Mouse (Mus musculus) lung, postnatal 0 days (tissue): Measurements from ENCODE around the gene Spc24.

Experiments
- CTCF ChIP-seq: IDR thresholded peaks from 2 replicates; pipeline ENCODE4 v1.5.1; 2016; ENCODE audit warnings: antibody characterized with exemption, mild to moderate bottlenecking
- EP300 ChIP-seq: IDR thresholded peaks from 2 replicates; pipeline ENCODE4 v1.6.1; 2016; ENCODE audit warnings: antibody characterized with exemption, mild to moderate bottlenecking, control low read depth

DNA sequence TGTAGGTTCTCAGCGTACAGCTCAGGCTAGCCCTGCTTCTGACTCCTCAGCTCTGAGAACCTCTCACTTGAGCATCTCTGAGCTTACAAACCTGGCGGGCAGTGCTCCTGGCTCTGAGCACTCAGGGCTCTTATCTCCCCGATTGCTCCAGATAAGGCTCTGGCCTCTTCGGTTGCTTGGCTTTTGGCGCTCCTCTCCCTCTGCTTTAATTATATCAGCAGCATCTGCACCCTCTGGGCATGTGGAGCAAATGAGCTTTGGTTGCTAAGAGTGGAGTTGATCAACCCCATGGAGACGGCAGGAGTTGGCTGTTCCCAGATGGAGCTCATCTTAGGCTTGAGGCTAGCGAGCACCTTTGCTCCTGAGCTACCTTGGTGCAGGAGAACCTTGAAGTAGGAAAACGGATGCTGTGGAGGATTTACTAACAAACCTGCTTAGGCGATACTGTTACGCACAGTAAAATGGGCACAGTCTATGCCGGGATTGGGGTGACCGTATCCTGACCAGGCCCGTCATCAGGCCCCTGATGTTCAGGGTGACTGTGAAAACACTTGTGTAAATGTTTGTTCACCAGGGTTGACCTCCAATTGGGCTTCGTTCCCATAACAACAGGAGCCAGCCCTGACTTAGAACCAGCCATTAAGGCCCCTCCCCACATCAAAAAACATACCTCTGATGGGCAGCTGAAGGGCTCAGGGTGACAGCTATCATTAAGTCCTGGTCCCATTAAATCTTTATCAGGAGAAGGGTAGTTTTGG lies 33.7 kb downstream of the Spc24 start:
- TF ChIP-seq CTCF: no peak
- no peak for TF ChIP-seq EP300
